Mouse (Mus musculus) olfactory bulb, adult 2 months (tissue): ENCODE data around the gene Gm36079.
"Not testable (repeated sequence)": the region's sequence is repeated elsewhere in the genome, so short reads cannot be mapped to it uniquely, and the experiment has no call there.

ENCODE experiments used
- CTCF ChIP-seq: fragments of 200-500 bp; IDR thresholded peaks from 2 replicates; pipeline ENCODE4 v1.5.1; 2012; ENCODE audit warnings: low read depth, mild to moderate bottlenecking, low read length, moderate library complexity; ENCODE audit not compliant: insufficient read depth
- POLR2A ChIP-seq: fragments of 200-500 bp; IDR thresholded peaks from 2 replicates; pipeline ENCODE4 v1.6.1; 2012; ENCODE audit warnings: mild to moderate bottlenecking, low read depth, low read length, moderate library complexity; ENCODE audit not compliant: insufficient read depth

DNA sequence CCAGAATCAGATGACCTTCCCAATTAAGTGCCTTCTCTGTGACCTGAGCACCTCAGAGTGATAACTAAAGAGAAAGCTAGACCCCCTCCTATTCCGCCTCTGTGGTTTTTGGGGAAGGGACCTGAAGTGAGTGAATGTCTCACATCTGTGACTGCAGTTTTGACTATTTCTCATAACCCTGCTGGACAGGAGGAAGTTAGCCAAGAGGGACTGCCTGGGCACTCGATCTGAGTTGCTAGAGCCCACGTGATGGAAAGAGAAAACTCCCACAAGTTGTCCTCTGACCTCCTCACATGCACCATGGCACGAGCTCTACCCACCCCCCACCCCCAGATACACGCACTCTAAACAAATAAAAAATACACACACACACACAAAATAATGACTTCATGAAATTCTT, 21.8 kb upstream of the Gm36079 start:
- TF ChIP-seq CTCF, POLR2A: not testable (repeated sequence)
